Mouse (Mus musculus): Measurements from ENCODE around the gene Prkcd.

DNA sequence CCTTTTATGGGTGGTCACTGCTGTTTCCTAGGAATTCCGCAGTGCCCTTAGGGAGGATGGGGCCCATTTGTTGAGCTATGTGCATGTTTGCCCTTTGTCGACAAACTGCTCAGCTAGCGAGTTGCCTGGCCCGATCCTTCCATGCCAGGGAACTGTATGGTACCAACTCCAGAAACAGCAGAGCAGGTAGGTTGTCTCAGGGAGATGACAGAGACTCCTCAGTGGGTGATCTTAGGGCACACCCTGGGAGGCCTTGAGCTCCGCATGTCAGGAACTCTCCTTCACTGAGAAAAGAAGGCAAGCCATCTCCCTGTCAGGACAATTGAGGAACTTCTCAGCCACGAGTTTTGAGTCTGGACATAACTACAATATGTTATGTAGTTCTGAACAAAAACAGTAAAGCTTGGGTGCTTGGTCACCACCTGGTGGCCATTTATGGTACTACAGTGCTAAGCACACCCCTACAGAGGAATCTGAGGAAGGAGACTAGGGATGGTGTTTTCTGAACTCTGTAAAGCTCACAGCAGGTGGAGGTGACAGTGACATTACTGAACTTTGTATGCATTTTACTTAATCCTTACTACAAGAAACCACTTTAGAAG is 51.9 kb downstream of the Prkcd start:
- TF ChIP-seq CTCF (IDR thresholded peaks at IDR 0.05; ENCODE audit: low read depth) (peak; percentile 93), EP300 (IDR thresholded peaks at IDR 0.05; ENCODE audit: low read depth) (no peak)

All from liver, embryonic 14.5 days (tissue).